ENCODE assay signal across 18 mouse cellular contexts in genomic region chr12:27666456-27666855, GRCm38 (mm10).
DNase-seq lines count a peak whose midpoint lies in the region; ATAC-seq and TF ChIP-seq lines count a peak whose summit lies in the region.
"Had no signal": no experiment of that assay in that cellular context is flagged by ENCODE, and none has a peak within 500 bp of the region (broad histone marks: within the 10 kb centered on the region; RNA-seq: fewer than 3 reads in every experiment).

No protein-coding gene starts in this region.

- H3K9ac ChIP-seq in kidney, postnatal 0 days (ENCODE audit: low read depth, low read length), result no peak overlapping the region
- no peak overlapping the region for H3K9ac ChIP-seq in liver, embryonic 13.5 days
- H3K9ac ChIP-seq in liver, postnatal 0 days (replicated peaks), result no peak overlapping the region
- H3K9ac ChIP-seq: embryonic facial prominence, embryonic 12.5 days; forebrain, embryonic 15.5 days; heart, embryonic 12.5 days; hindbrain, embryonic 15.5 days had no signal

- no peak overlapping the region for H3K27ac ChIP-seq in kidney, postnatal 0 days
- no peak overlapping the region for H3K27ac ChIP-seq in liver, embryonic 13.5 days
- H3K27ac ChIP-seq in liver, postnatal 0 days (ENCODE audit: low read depth), result no peak overlapping the region
- H3K27ac ChIP-seq: embryonic facial prominence, embryonic 12.5 days; forebrain, embryonic 15.5 days; hindbrain, embryonic 15.5 days had no signal

- 44% methylated on average over 2 of the region's 2 CpGs for WGBS in kidney, postnatal 0 days
- 15% methylated on average over 2 of the region's 2 CpGs for WGBS in liver, embryonic 13.5 days (ENCODE audit: insufficient replicate concordance)
- WGBS in liver, postnatal 0 days (ENCODE audit: insufficient replicate concordance), result 47% methylated on average over 2 of the region's 2 CpGs

- ATAC-seq in kidney, postnatal 0 days (replicated peaks; ENCODE audit: low FRiP score, low read depth), result no peak
- peak; percentile 90 for ATAC-seq in liver, embryonic 13.5 days (ENCODE audit: low read depth)
- peak; percentile 54 for ATAC-seq in liver, postnatal 0 days
- ATAC-seq: CD4-positive, CD25-positive, alpha-beta regulatory T cell, adult 4 months; forebrain, embryonic 15.5 days had no signal

- peak; percentile 15 for DNase-seq in kidney, postnatal 0 days (ENCODE audit: low spot score)
- DNase-seq in kidney, postnatal 4 days, result no peak
- no peak for DNase-seq in liver, embryonic 13.5 days
- no peak for DNase-seq in liver, postnatal 0 days
- DNase-seq in adrenal gland, postnatal 10 days, result no peak
- no peak for DNase-seq in urinary bladder, adult 18-20 months (ENCODE audit: low spot score in 2 of 2)
- no peak for DNase-seq in gastrocnemius, adult 8-10 months (ENCODE audit: low spot score in 2 of 2)
- DNase-seq: adrenal gland, postnatal 36 days; B cell, adult 2 months; cerebellum, adult 2 months; cerebellum, postnatal 10 days; gastrocnemius, postnatal 14 days had no signal

- no peak for TF ChIP-seq CTCF in kidney, postnatal 0 days (IDR thresholded peaks at IDR 0.05; ENCODE audit: low read depth)
- TF ChIP-seq CTCF in liver, postnatal 0 days (IDR thresholded peaks at IDR 0.05; ENCODE audit: low read depth), result no peak

- no peaks in the 10 kb centered on the region for H3K36me3 ChIP-seq in kidney, postnatal 0 days (ENCODE audit: insufficient read depth, low read length)
- no peaks in the 10 kb centered on the region for H3K36me3 ChIP-seq in liver, embryonic 13.5 days
- no peaks in the 10 kb centered on the region for H3K36me3 ChIP-seq in liver, postnatal 0 days (replicated peaks; ENCODE audit: insufficient read depth, low read length)
- H3K36me3 ChIP-seq: embryonic facial prominence, embryonic 12.5 days; forebrain, embryonic 15.5 days; G1E; heart, embryonic 12.5 days; hindbrain, embryonic 15.5 days had no signal

- TF ChIP-seq EP300 in liver, postnatal 0 days (IDR thresholded peaks at IDR 0.05; ENCODE audit: low read depth), result peak; percentile 64

- no peaks in the 10 kb centered on the region for H3K27me3 ChIP-seq in kidney, postnatal 0 days (ENCODE audit: insufficient read depth, low read length)
- H3K27me3 ChIP-seq in liver, embryonic 13.5 days, result no peaks in the 10 kb centered on the region
- H3K27me3 ChIP-seq in liver, postnatal 0 days (ENCODE audit: insufficient read depth, low read length), result no peaks in the 10 kb centered on the region
- H3K27me3 ChIP-seq: embryonic facial prominence, embryonic 12.5 days; forebrain, embryonic 15.5 days; heart, embryonic 12.5 days; hindbrain, embryonic 15.5 days had no signal

- H3K4me2 ChIP-seq in kidney, postnatal 0 days (ENCODE audit: low read length), result no peak overlapping the region
- H3K4me2 ChIP-seq in liver, embryonic 13.5 days, result no peak overlapping the region
- H3K4me2 ChIP-seq in liver, postnatal 0 days (ENCODE audit: low read depth, low read length), result no peak overlapping the region
- H3K4me2 ChIP-seq: embryonic facial prominence, embryonic 12.5 days; forebrain, embryonic 15.5 days; heart, embryonic 12.5 days; hindbrain, embryonic 15.5 days had no signal

- H3K4me1 ChIP-seq in kidney, postnatal 0 days (replicated peaks; ENCODE audit: insufficient read depth, low read length), result no peaks in the 10 kb centered on the region
- H3K4me1 ChIP-seq in liver, embryonic 13.5 days (replicated peaks), result peaks cover 25% of the 10 kb centered on the region
- no peaks in the 10 kb centered on the region for H3K4me1 ChIP-seq in liver, postnatal 0 days (ENCODE audit: insufficient read depth)
- H3K4me1 ChIP-seq: embryonic facial prominence, embryonic 12.5 days had no signal

- no peak overlapping the region for H3K4me3 ChIP-seq in kidney, postnatal 0 days (replicated peaks; ENCODE audit: low read depth, low read length)
- no peak overlapping the region for H3K4me3 ChIP-seq in liver, embryonic 13.5 days (replicated peaks)
- no peak overlapping the region for H3K4me3 ChIP-seq in liver, postnatal 0 days (ENCODE audit: low read depth, low read length)
- H3K4me3 ChIP-seq: embryonic facial prominence, embryonic 12.5 days; forebrain, embryonic 15.5 days; heart, embryonic 12.5 days; hindbrain, embryonic 15.5 days had no signal

- no peaks in the 10 kb centered on the region for H3K9me3 ChIP-seq in kidney, postnatal 0 days (replicated peaks; ENCODE audit: low read length)
- H3K9me3 ChIP-seq in liver, embryonic 13.5 days (replicated peaks), result no peaks in the 10 kb centered on the region
- no peaks in the 10 kb centered on the region for H3K9me3 ChIP-seq in liver, postnatal 0 days (ENCODE audit: low read length)
- H3K9me3 ChIP-seq: embryonic facial prominence, embryonic 12.5 days; forebrain, embryonic 15.5 days; heart, embryonic 12.5 days; hindbrain, embryonic 15.5 days had no signal
